8 mouse cellular contexts compared by ENCODE assay signal in the genomic region with DNA sequence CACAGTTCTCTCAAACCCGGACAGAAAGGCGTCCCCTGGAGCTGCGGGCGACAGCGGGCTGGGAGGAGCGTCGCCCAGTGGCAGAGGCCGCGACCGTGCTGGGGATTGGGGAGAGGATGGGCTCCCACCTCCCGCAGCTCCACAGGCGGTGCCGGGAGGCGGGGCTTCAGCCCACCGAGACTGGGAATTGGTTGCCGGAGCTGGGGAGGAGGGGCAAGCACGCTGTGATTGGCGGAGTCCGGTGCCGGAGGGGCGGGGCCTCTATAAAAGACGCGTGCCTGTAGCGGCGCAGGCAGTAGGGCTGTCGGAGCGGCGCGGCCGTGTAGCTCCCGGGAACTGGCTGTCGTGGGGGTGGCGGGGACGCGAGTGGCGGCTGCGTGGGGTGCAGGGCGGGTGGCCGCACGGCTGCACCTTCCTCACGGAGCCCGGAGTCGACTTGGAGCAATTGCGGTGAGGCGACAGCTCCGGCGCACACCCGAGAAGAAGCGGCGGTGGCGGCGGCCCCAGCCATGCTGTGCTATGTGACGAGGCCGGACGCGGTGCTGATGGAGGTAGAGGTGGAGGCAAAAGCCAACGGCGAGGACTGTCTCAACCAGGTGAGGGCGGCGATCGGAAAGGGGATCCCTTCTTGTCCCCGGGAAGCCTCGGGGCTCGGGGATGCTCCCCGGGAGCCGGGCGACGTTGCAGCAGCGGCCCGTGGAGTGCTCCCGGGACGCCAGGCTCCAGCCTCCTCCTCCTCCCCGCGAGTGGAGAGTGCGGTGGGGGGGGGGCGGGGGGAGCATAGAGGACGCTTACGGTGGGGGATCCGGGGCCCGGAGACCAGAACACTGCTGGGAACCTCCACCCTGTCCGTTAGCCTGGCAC. TPM values are rescaled to one million over a fixed set of nuclear protein-coding genes. Genes with fewer than 3 reads are reported as not detected.
A peak's percentile ranks its signal among the peaks of the same experiment; 100 is the strongest.
DNase-seq lines count a peak whose midpoint lies in the region; ATAC-seq lines count a peak whose summit lies in the region.

A gene (plus strand): TSS at position 295 of the 864 bp plus-strand sequence.

- peaks cover 13% of the 10 kb centered on the region for H3K4me1 ChIP-seq in intestine, embryonic 16.5 days (ENCODE audit: control insufficient read depth, insufficient read depth, low read length)

- ATAC-seq in intestine, embryonic 16.5 days = peak; percentile 96

- H3K27me3 ChIP-seq in intestine, embryonic 16.5 days (replicated peaks; ENCODE audit: control insufficient read depth, insufficient read depth, low read length) = no peaks in the 10 kb centered on the region

- H3K4me2 ChIP-seq in intestine, embryonic 16.5 days (ENCODE audit: low read depth, low read length) = peak within 1 kb of the TSS; percentile 89

- H3K4me3 ChIP-seq in intestine, embryonic 16.5 days (ENCODE audit: low read length) = peak within 1 kb of the TSS; percentile 80

- intact Hi-C loops in left cerebral cortex, postnatal 25 days (cut with DNase I) = loop anchor here (2.0 to 5.0 kb wide), 3 partner anchors 87 to 359 kb away; no protein-coding TSS in a partner anchor

- peak; percentile 99 for DNase-seq in adrenal gland, postnatal 10 days
- DNase-seq in embryo, embryonic 9.5 days (ENCODE audit: extremely low spot score) = peak; percentile 98
- peak; percentile 98 to 99 for DNase-seq in gastrocnemius, postnatal 4 days (ENCODE audit: low spot score in 2 of 2)
- peak; percentile 97 to 99 for DNase-seq in left cerebral cortex, postnatal 25 days (ENCODE audit: low spot score in 2 of 2)
- peak; percentile 98 for DNase-seq in mesoderm, embryonic 11.5 days (ENCODE audit: low read depth, low spot score)
- DNase-seq in right cerebral cortex, postnatal 25 days = peak; percentile 99
- peak; percentile 98 to 99 for DNase-seq in urinary bladder, postnatal 36 days (ENCODE audit: low spot score in 2 of 2)

- no peaks in the 10 kb centered on the region for H3K9me3 ChIP-seq in intestine, embryonic 16.5 days (ENCODE audit: control insufficient read depth, low read length)

- H3K27ac ChIP-seq in intestine, embryonic 16.5 days (ENCODE audit: low read length) = peak within 1 kb of the TSS; percentile 43; the same call in 1 of the 2 replicates

- WGBS in intestine, embryonic 16.5 days = under 1% methylated on average over 79 of the region's 81 CpGs

- H3K9ac ChIP-seq in intestine, embryonic 16.5 days (ENCODE audit: low read depth, low read length) = peak within 1 kb of the TSS; percentile 84

- no peaks in the 10 kb centered on the region for H3K36me3 ChIP-seq in intestine, embryonic 16.5 days (ENCODE audit: control insufficient read depth, insufficient read depth, low read length)

RNA-seq across cellular contexts. Expression of the gene that starts here (rescaled TPM):
- total RNA-seq in adrenal gland, postnatal 10 days (2021) = 10 to 100 TPM; 20.6 to 22.0 TPM
- 10 to 100 TPM in 1 of 2 experiments, 1 to 10 TPM in 1; 8.3 to 11.5 TPM for total RNA-seq in gastrocnemius, postnatal 4 days (2021)
- 6.1 and 6.6 TPM in 2 replicates for polyA plus RNA-seq in intestine, embryonic 16.5 days (2015; fragmentation: Nextera tagmentation; extraction: Ambion mirVana)
- 10 to 100 TPM; 16.0 to 17.9 TPM for total RNA-seq in left cerebral cortex, postnatal 25 days (2021)

Comparison
In these comparisons a context has a peak if more than half of its experiments do, and no peak if none do; other contexts are left out.
1. Peak in every context shown above with its lines: DNase-seq, ATAC-seq, H3K4me3 ChIP-seq and H3K27ac ChIP-seq.